10 mouse cellular contexts compared by ENCODE assay signal in genomic region chr19:5885838-5886237, GRCm38 (mm10). TPM values are rescaled to one million over a fixed set of nuclear protein-coding genes. Genes with fewer than 3 reads are reported as not detected.
DNase-seq lines count a peak whose midpoint lies in the region; TF ChIP-seq lines count a peak whose summit lies in the region.
"Had no signal": no experiment of that assay in that cellular context is flagged by ENCODE, and none has a peak within 500 bp of the region (broad histone marks: within the 10 kb centered on the region; RNA-seq: fewer than 3 reads in every experiment).

No protein-coding gene starts in this region.

- DNase-seq in adrenal gland, postnatal 14 days = peak; percentile 46
- DNase-seq in adrenal gland, postnatal 36 days = no peak
- DNase-seq in layer of hippocampus, adult 2 months (ENCODE audit: low spot score in 2 of 2) = no peak
- no peak for DNase-seq in layer of hippocampus, postnatal 25 days (ENCODE audit: extremely low spot score in 1 of 2, low spot score in 1 of 2)
- DNase-seq in B cell, adult 2 months = peak; percentile 37 to 38
- DNase-seq in embryo, embryonic 10.5 days (ENCODE audit: low spot score) = peak; percentile 62
- no peak for DNase-seq in adrenal gland, adult 8-10 months
- no peak for DNase-seq in layer of hippocampus, postnatal 14 days (ENCODE audit: low spot score in 2 of 2)
- DNase-seq: adrenal gland, postnatal 25 days had no signal

- no peak overlapping the region for H3K4me3 ChIP-seq in layer of hippocampus, adult 2 months
- H3K4me3 ChIP-seq: hindbrain, embryonic 15.5 days had no signal

- TF ChIP-seq CTCF in layer of hippocampus, adult 2 months (conservative IDR thresholded peaks at IDR 0.05) = peak; percentile 76

- no peak overlapping the region for H3K27ac ChIP-seq in layer of hippocampus, adult 2 months
- H3K27ac ChIP-seq: hindbrain, embryonic 15.5 days had no signal

RNA-seq across cellular contexts. Expression of gene Tigd3, which starts 8.1 kb away (rescaled TPM):
- 1.4 and 1.7 TPM in 2 replicates for total RNA-seq in adrenal gland, postnatal 14 days (2021)
- total RNA-seq in adrenal gland, postnatal 36 days (2021) = 1 to 10 TPM in 1 of 2 experiments, under 1 TPM in 1; 0.92 to 1.4 TPM
- 1 to 10 TPM; 2.5 to 3.2 TPM for total RNA-seq in layer of hippocampus, adult 2 months (2021)
- 1 to 10 TPM; 3.4 TPM for total RNA-seq in layer of hippocampus, postnatal 25 days (2021)
- total RNA-seq in adrenal gland, adult 8-10 months (2022) = 1 to 10 TPM in 3 of 4 experiments, under 1 TPM in 1; 0.93 to 3.5 (median 1.6) TPM
- 1 to 10 TPM; 3.4 to 4.2 TPM for total RNA-seq in layer of hippocampus, postnatal 14 days (2021)

RNA-seq across cellular contexts. Expression of gene Slc25a45, which starts 8.2 kb away (rescaled TPM):
- total RNA-seq in adrenal gland, postnatal 14 days (2021) = 14.7 and 16.5 TPM in 2 replicates
- 10 to 100 TPM in 1 of 2 experiments, 1 to 10 TPM in 1; 9.4 to 33.2 TPM for total RNA-seq in adrenal gland, postnatal 36 days (2021)
- total RNA-seq in layer of hippocampus, adult 2 months (2021) = 1 to 10 TPM; 3.5 to 3.6 TPM
- 1 to 10 TPM; 3.1 to 3.4 TPM for total RNA-seq in layer of hippocampus, postnatal 25 days (2021)
- 10 to 100 TPM; 12.8 to 21.7 (median 17.5) TPM for total RNA-seq in adrenal gland, adult 8-10 months (2022)
- 1 to 10 TPM; 3.6 to 3.7 TPM for total RNA-seq in layer of hippocampus, postnatal 14 days (2021)

RNA-seq across cellular contexts. Expression of gene Frmd8, which starts 10.8 kb away (rescaled TPM):
- 26.0 and 34.5 TPM in 2 replicates for total RNA-seq in adrenal gland, postnatal 14 days (2021)
- total RNA-seq in adrenal gland, postnatal 36 days (2021) = 10 to 100 TPM; 35.5 to 52.6 TPM
- total RNA-seq in layer of hippocampus, adult 2 months (2021) = 10 to 100 TPM in 1 of 2 experiments, 1 to 10 TPM in 1; 9.5 to 10.6 TPM
- total RNA-seq in layer of hippocampus, postnatal 25 days (2021) = 10 to 100 TPM; 15.6 to 15.8 TPM
- 10 to 100 TPM; 47.6 to 55.2 (median 53.4) TPM for total RNA-seq in adrenal gland, adult 8-10 months (2022)
- total RNA-seq in layer of hippocampus, postnatal 14 days (2021) = 10 to 100 TPM; 19.8 to 20.1 TPM

RNA-seq across cellular contexts. Expression of gene Dpf2, which starts 27.0 kb away (rescaled TPM):
- 118 and 119 TPM in 2 replicates for total RNA-seq in adrenal gland, postnatal 14 days (2021)
- 100 to 1,000 TPM in 1 of 2 experiments, 10 to 100 TPM in 1; 89.6 to 120 TPM for total RNA-seq in adrenal gland, postnatal 36 days (2021)
- total RNA-seq in layer of hippocampus, adult 2 months (2021) = 10 to 100 TPM; 94.1 to 95.3 TPM
- total RNA-seq in layer of hippocampus, postnatal 25 days (2021) = 10 to 100 TPM; 82.5 to 95.6 TPM
- 100 to 1,000 TPM in 3 of 4 experiments, 10 to 100 TPM in 1; 93.7 to 147 (median 129) TPM for total RNA-seq in adrenal gland, adult 8-10 months (2022)
- total RNA-seq in layer of hippocampus, postnatal 14 days (2021) = 10 to 100 TPM; 78.1 to 92.3 TPM

RNA-seq across cellular contexts. Expression of gene Cdc42ep2, which starts 38.8 kb away (rescaled TPM):
- total RNA-seq in adrenal gland, postnatal 14 days (2021) = 9.6 and 9.7 TPM in 2 replicates
- total RNA-seq in adrenal gland, postnatal 36 days (2021) = 1 to 10 TPM; 6.0 to 6.2 TPM
- total RNA-seq in layer of hippocampus, adult 2 months (2021) = 1 to 10 TPM; 3.4 to 3.8 TPM
- total RNA-seq in layer of hippocampus, postnatal 25 days (2021) = 1 to 10 TPM; 6.3 to 6.4 TPM
- total RNA-seq in adrenal gland, adult 8-10 months (2022) = 1 to 10 TPM; 4.9 to 9.6 (median 8.3) TPM
- 1 to 10 TPM; 4.7 to 5.7 TPM for total RNA-seq in layer of hippocampus, postnatal 14 days (2021)

Comparison
In these comparisons a context has a peak if more than half of its experiments do, and no peak if none do; other contexts are left out.
1. DNase-seq: peak in adrenal gland, postnatal 14 days (single experiment), B cell, adult 2 months (2 of 2) and embryo, embryonic 10.5 days (single experiment); none in adrenal gland, postnatal 36 days (0 of 2), layer of hippocampus, adult 2 months (0 of 2), layer of hippocampus, postnatal 25 days (0 of 2), adrenal gland, adult 8-10 months (single experiment) and layer of hippocampus, postnatal 14 days (0 of 2).